ENCODE assay signal across 17 mouse cellular contexts in genomic region chr5:44352324-44352723, GRCm38 (mm10).
"Had no signal": no experiment of that assay in that cellular context is flagged by ENCODE, and none has a peak within 500 bp of the region (broad histone marks: within the 10 kb centered on the region; RNA-seq: fewer than 3 reads in every experiment).

No protein-coding gene starts in this region.

- H3K27ac ChIP-seq: limb, embryonic 12.5 days; liver, embryonic 13.5 days; lung, embryonic 15.5 days; macrophage; midbrain, embryonic 15.5 days; neural tube, embryonic 12.5 days had no signal

- H3K9ac ChIP-seq: limb, embryonic 12.5 days; liver, embryonic 13.5 days; liver, postnatal 0 days; lung, embryonic 15.5 days; midbrain, embryonic 15.5 days; neural tube, embryonic 12.5 days had no signal

- DNase-seq: kidney, adult 18-20 months; kidney, postnatal 10 days; liver; liver, embryonic 13.5 days; liver, postnatal 0 days; lung, postnatal 14 days; right cerebral cortex, postnatal 4 days; spleen, adult 18-20 months; thymus, adult 2 months; thymus, postnatal 25 days had no signal

- H3K36me3 ChIP-seq: limb, embryonic 12.5 days; liver, embryonic 13.5 days; lung, embryonic 15.5 days; midbrain, embryonic 15.5 days; neural tube, embryonic 12.5 days had no signal

- H3K27me3 ChIP-seq: limb, embryonic 12.5 days; liver, embryonic 13.5 days; lung, embryonic 15.5 days; megakaryocyte, embryonic 14.5 days; midbrain, embryonic 15.5 days; neural tube, embryonic 12.5 days had no signal

- H3K4me3 ChIP-seq: limb, embryonic 12.5 days; liver, embryonic 13.5 days; lung, embryonic 15.5 days; megakaryocyte, embryonic 14.5 days; midbrain, embryonic 15.5 days; neural tube, embryonic 12.5 days had no signal

- ATAC-seq: liver, postnatal 0 days; midbrain, embryonic 15.5 days had no signal

- H3K4me1 ChIP-seq: limb, embryonic 12.5 days; liver, embryonic 13.5 days; lung, embryonic 15.5 days; megakaryocyte, embryonic 14.5 days; midbrain, embryonic 15.5 days; neural tube, embryonic 12.5 days had no signal

- H3K9me3 ChIP-seq: limb, embryonic 12.5 days; liver, embryonic 13.5 days; lung, embryonic 15.5 days; midbrain, embryonic 15.5 days; neural tube, embryonic 12.5 days had no signal

- H3K4me2 ChIP-seq: limb, embryonic 12.5 days; liver, embryonic 13.5 days; lung, embryonic 15.5 days; midbrain, embryonic 11.5 days; midbrain, embryonic 15.5 days; neural tube, embryonic 12.5 days had no signal
